Mouse (Mus musculus): ENCODE data around the gene Gphn.

- TF ChIP-seq CTCF (IDR thresholded peaks at IDR 0.05; ENCODE audit: low read depth), result no peak
- TF ChIP-seq EP300 (optimal IDR thresholded peaks at IDR 0.05), result no peak
Observed at GRCm38 (mm10) chr12:78228139-78228538, 2.0 kb downstream of the Gphn start.

All from stomach, postnatal 0 days (tissue).